Mouse (Mus musculus): ENCODE data around the gene Gm14296.
"Not testable (repeated sequence)": the region's sequence is repeated elsewhere in the genome, so short reads cannot be mapped to it uniquely, and the experiment has no call there.

Gm14296 gene

GRCm38 (mm10) chr2:176927709-176928108 is at the start of gene Gm14296:
Gm14296 (minus strand) TSS chr2:176927809.
- not testable (repeated sequence) for DNase-seq

GRCm38 (mm10) chr2:176905464-176905863 is 22.1 kb downstream of the Gm14296 start:
- not testable (repeated sequence) for DNase-seq

Measured in cerebellum, adult 8-10 months (tissue).